Mouse (Mus musculus): ENCODE measurements around the gene C330007P06Rik.

DNA sequence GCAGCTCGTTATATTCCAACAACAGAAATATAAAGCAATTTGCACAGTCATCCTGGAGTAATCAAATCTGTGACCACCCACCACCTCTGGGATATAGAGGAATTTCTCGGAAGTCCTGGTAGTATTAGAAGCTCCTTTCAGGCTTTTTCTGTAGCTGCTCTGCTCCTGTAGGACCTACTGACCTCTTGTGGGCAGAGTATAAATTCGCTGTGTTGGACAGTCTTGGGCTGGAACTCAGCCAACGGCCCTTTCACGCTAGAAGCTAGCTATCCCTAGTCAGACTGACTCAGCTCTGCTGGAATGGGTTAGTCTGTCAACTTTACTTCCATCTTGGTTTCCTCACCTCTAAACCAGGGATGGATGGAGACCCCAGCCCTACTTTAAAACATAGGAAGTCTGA lies 43.6 kb downstream of the C330007P06Rik start:
- TF ChIP-seq USF1 (IDR thresholded peaks at IDR 0.05; ENCODE audit: low read depth) (no peak), TCF12 (IDR thresholded peaks at IDR 0.05; ENCODE audit: insufficient read depth, poor library complexity, severe bottlenecking) (no peak), POLR2A (IDR thresholded peaks at IDR 0.05; ENCODE audit: insufficient read length, low read depth) (no peak), MYOD1 (IDR thresholded peaks at IDR 0.05; ENCODE audit: control insufficient read depth in 1 of 3, insufficient read length in 2 of 3, low read depth in 2 of 3) (no peak), CEBPB (IDR thresholded peaks at IDR 0.05; ENCODE audit: insufficient read depth, poor library complexity, severe bottlenecking) (no peak), MAX (IDR thresholded peaks at IDR 0.05; ENCODE audit: low read depth) (no peak), POLR2AphosphoS2 (IDR thresholded peaks at IDR 0.05; ENCODE audit: insufficient read length, low read depth) (no peak), TCF3 (IDR thresholded peaks at IDR 0.05; ENCODE audit: insufficient read length, low read depth) (no peak), MYOG (IDR thresholded peaks at IDR 0.05; ENCODE audit: control insufficient read depth in 1 of 3, insufficient read depth in 1 of 3, insufficient read length in 2 of 3, low read depth in 2 of 3) (no peak), E2F4 (IDR thresholded peaks at IDR 0.05; ENCODE audit: insufficient read depth) (no peak)

Data from myocyte (in vitro differentiated cells).